Mouse (Mus musculus) MEL (cell line): ENCODE results near the gene Myog.

Experiments used
- CHD2 ChIP-seq: IDR thresholded peaks from 2 replicates; pipeline ENCODE4 v1.6.1; 2011; ENCODE audit warnings: low read length, improper control_type of control experiment
- CTCF ChIP-seq, 3 experiments: IDR thresholded peaks in 2 of 3; conservative IDR thresholded peaks in 1 of 3; 2 replicates each; pipeline ENCODE4 v1.5.1; 2011 to 2012; ENCODE audit warnings: low read length in 3 of 3, low read depth in 2 of 3, mild to moderate bottlenecking in 2 of 3, improper control_type of control experiment in 1 of 3, inconsistent platforms in 1 of 3, mixed read lengths in 1 of 3, moderate library complexity in 1 of 3; ENCODE audit not compliant: control insufficient read depth in 1 of 3, insufficient read depth in 1 of 3, poor library complexity in 1 of 3, severe bottlenecking in 1 of 3
- JUND ChIP-seq: IDR thresholded peaks from 2 replicates; pipeline ENCODE4 v1.6.1; 2011; ENCODE audit warnings: low read depth, mild to moderate bottlenecking, improper control_type of control experiment, low read length
- MAZ ChIP-seq: IDR thresholded peaks from 2 replicates; pipeline ENCODE4 v1.6.1; 2012; ENCODE audit warnings: low read depth, mild to moderate bottlenecking, inconsistent platforms, low read length, improper control_type of control experiment
- MYC ChIP-seq: IDR thresholded peaks from 2 replicates; pipeline ENCODE4 v1.6.1; 2011; ENCODE audit warnings: low read depth, mild to moderate bottlenecking, low read length, improper control_type of control experiment, moderate library complexity
- POLR2A ChIP-seq, 2 experiments: IDR thresholded peaks; 2 replicates each; pipeline ENCODE4 v1.6.1; 2011 to 2012; ENCODE audit warnings: low read length in 2 of 2, mild to moderate bottlenecking in 2 of 2, control low read depth in 1 of 2, improper control_type of control experiment in 1 of 2, low read depth in 1 of 2, moderate library complexity in 1 of 2; ENCODE audit not compliant: control insufficient read depth in 1 of 2, insufficient read depth in 1 of 2, poor library complexity in 1 of 2
- POLR2AphosphoS2 ChIP-seq: IDR thresholded peaks from 2 replicates; pipeline ENCODE4 v1.6.1; 2011; ENCODE audit warnings: low read length, improper control_type of control experiment
- SMC3 ChIP-seq: IDR thresholded peaks from 2 replicates; pipeline ENCODE4 v1.6.1; 2011; ENCODE audit warnings: low read depth, low read length, improper control_type of control experiment
- TBP ChIP-seq: IDR thresholded peaks from 2 replicates; pipeline ENCODE4 v1.8.0; 2011; ENCODE audit warnings: low read depth, low read length, improper control_type of control experiment
- TCF12 ChIP-seq: IDR thresholded peaks from 2 replicates; pipeline ENCODE4 v1.6.1; 2014; ENCODE audit warnings: low read depth, mild to moderate bottlenecking, inconsistent platforms, low read length, improper control_type of control experiment, moderate library complexity
- ZC3H11A ChIP-seq: IDR thresholded peaks from 2 replicates; pipeline ENCODE4 v1.6.1; 2012; ENCODE audit warnings: low read depth, mild to moderate bottlenecking, inconsistent platforms, low read length, improper control_type of control experiment

GRCm38 (mm10) chr1:134274483-134274920 is 15.3 kb upstream of the Myog start:
- TF ChIP-seq POLR2A (IDR thresholded peaks at IDR 0.05; ENCODE audit: control insufficient read depth in 1 of 2, insufficient read depth in 1 of 2, low read depth in 1 of 2, low read length in 2 of 2, poor library complexity in 1 of 2) (no peak), TBP (no peak), SMC3 (no peak), POLR2AphosphoS2 (no peak), CTCF (IDR thresholded peaks at IDR 0.05 in 2 of 3, conservative IDR thresholded peaks at IDR 0.05 in 1 of 3; ENCODE audit: control insufficient read depth in 1 of 3, insufficient read depth in 1 of 3, low read depth in 2 of 3, low read length in 3 of 3, poor library complexity in 1 of 3, severe bottlenecking in 1 of 3) (no peak), ZC3H11A (no peak), TCF12 (no peak), JUND (no peak), CHD2 (no peak), MAZ (no peak), MYC (no peak)
